Mouse (Mus musculus): ENCODE measurements around the gene Fam160a1. TPM values are rescaled to one million over a fixed set of nuclear protein-coding genes. Genes with fewer than 3 reads are reported as not detected.

The Fam160a1 gene
- polyA plus RNA-seq, 1 experiment from 2014 or later, result 0.25 TPM

DNA sequence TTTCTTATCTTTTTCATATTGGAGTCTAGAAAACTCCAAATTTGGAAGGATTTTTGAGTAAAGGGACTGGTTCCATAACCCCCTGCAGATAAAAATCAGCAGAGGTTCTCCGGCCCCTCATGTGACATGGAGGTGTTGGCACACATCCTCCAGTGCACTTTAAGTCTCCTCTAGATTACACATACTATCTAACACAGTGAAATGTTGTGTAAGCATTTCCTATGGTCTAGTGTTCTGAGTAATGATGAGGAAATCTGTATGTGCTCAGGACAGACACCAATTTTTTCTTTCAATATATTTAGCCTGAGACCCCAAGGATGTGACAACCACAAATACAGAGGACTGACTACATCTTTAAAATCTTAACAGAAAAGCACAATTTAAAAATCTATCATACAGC, 33.0 kb upstream of the Fam160a1 start:
- H3K9me3 ChIP-seq (replicated peaks), result no peaks in the 10 kb centered on the region
- ATAC-seq (ENCODE audit: low read depth), result no peak
- no peak for DNase-seq
- H3K36me3 ChIP-seq, result no peaks in the 10 kb centered on the region
- no peak overlapping the region for H3K4me2 ChIP-seq
- H3K27ac ChIP-seq, result no peak overlapping the region
- no peaks in the 10 kb centered on the region for H3K27me3 ChIP-seq
- no peak overlapping the region for H3K9ac ChIP-seq
- 52% methylated on average over 1 of the region's 1 CpGs for WGBS (ENCODE audit: insufficient replicate concordance)
- H3K4me3 ChIP-seq (replicated peaks), result no peak overlapping the region
- H3K4me1 ChIP-seq (replicated peaks), result peaks cover 5% of the 10 kb centered on the region; the same call in 1 of the 2 replicates

DNA sequence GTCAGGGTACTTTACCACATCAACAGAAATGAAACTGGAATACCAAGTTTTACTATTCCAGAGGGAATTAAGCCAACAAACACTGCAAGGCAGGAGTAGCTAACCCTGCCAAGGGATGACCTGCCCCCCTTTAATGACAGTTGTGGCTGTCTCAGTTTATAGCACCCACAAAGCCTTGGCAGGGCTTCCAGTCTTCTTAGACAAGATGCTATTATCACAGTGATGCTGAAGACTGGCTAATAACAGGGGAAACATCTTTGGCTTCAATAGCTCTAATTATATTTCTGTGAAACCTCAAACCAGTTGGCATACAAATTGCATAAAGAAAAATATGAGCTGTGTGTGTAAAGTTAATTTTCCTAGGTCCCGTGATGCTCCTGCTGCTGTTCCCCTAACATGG, 29.2 kb upstream of the Fam160a1 start:
- no peaks in the 10 kb centered on the region for H3K9me3 ChIP-seq (replicated peaks)
- H3K4me3 ChIP-seq (replicated peaks), result no peak overlapping the region
- H3K27me3 ChIP-seq, result no peaks in the 10 kb centered on the region; the same call in 1 of the 2 replicates
- ATAC-seq (ENCODE audit: low read depth) (no peak), DNase-seq (no peak)
- H3K4me1 ChIP-seq (replicated peaks), result no peaks in the 10 kb centered on the region
- H3K27ac ChIP-seq, result no peak overlapping the region
- H3K4me2 ChIP-seq, result no peak overlapping the region
- WGBS (ENCODE audit: insufficient replicate concordance), result 84% methylated on average over 1 of the region's 1 CpGs
- H3K9ac ChIP-seq, result no peak overlapping the region
- H3K36me3 ChIP-seq, result no peaks in the 10 kb centered on the region

DNA sequence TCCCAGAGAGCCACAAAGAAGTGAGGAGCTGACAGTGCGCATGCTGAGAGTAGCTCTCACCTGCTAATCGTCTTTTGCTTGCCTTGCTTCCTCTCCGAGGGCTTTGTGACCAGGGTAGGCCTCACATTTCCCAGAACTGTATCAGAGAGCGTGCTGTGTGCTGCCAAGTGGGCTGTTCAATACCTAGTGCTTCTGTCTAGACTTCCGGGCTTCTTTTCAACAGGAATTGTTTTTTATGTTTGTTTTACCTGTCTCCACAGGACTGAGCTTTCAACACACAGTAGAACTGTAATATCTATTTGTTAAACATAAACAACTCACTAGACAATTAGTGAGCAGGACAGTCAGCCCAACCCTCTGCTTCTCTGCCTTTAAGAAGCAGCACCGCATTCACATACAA, 28.2 kb upstream of the Fam160a1 start:
- DNase-seq (no peak), ATAC-seq (ENCODE audit: low read depth) (no peak)
- H3K9ac ChIP-seq, result no peak overlapping the region
- H3K4me2 ChIP-seq, result no peak overlapping the region
- H3K36me3 ChIP-seq, result no peaks in the 10 kb centered on the region
- no peaks in the 10 kb centered on the region; the same call in 1 of the 2 replicates for H3K27me3 ChIP-seq
- no peaks in the 10 kb centered on the region for H3K4me1 ChIP-seq (replicated peaks)
- H3K27ac ChIP-seq, result no peak overlapping the region
- no peaks in the 10 kb centered on the region for H3K9me3 ChIP-seq (replicated peaks)
- H3K4me3 ChIP-seq (replicated peaks), result no peak overlapping the region
- 64% methylated on average over 6 of the region's 6 CpGs for WGBS (ENCODE audit: insufficient replicate concordance)

DNA sequence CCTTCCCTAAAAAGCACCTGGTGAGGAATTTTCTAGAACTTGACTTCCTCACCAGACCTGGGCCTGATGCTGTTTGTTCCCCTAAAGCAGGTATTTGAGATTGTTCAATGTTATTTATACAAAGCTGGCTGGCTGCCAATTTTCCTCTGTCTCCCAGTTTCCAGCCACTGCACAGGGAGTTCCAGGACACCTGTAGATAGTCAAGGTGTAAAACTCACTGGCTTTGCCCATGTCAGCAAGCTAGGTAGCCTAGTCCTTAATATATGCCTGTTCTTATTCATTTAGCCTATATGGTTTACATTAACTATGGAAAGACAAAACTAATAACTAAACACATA, 25.8 kb upstream of the Fam160a1 start:
- no peaks in the 10 kb centered on the region for H3K9me3 ChIP-seq (replicated peaks)
- no peak for ATAC-seq (ENCODE audit: low read depth)
- H3K27ac ChIP-seq, result no peak overlapping the region
- H3K27me3 ChIP-seq, result no peaks in the 10 kb centered on the region; the same call in 1 of the 2 replicates
- H3K4me2 ChIP-seq, result no peak overlapping the region
- no peaks in the 10 kb centered on the region for H3K4me1 ChIP-seq (replicated peaks)
- no peak overlapping the region for H3K4me3 ChIP-seq (replicated peaks)
- DNase-seq, result no peak
- no peak overlapping the region for H3K9ac ChIP-seq
- no peaks in the 10 kb centered on the region for H3K36me3 ChIP-seq

DNA sequence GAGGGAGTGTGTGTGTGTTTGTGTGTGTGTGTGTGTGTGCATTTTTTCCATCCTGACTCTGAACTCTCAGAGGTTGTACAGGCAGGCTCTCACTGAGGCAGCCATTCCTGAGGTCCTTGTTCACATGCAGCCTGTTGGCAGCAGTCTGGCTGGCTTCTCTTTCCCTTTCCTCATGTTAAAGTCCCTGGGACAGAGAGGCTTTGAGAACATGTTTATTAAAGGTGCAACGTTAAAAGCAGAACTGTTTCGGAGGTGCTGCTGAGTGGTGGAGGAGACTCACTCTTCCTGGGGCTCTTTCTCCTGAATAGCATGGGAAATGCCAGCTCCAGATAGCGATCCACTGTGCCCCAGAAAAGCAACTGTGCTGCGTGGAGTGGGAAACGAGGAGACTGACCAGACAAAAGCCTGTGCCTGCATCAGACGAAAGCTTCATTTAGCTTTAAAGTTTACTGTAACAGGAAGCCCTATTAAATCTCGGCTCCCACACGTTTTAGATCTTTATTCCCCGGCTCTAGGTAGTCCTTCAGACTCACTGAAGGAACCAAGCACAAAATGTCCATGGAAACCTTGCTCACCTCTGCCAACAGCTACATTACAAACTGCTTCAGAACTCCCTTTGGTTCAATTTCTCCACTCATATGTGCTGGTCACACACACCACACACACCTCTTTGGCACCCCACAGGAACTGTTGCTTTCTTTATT, 25.2 kb upstream of the Fam160a1 start:
- Histone ChIP-seq H3K27ac (no peak overlapping the region), H3K4me2 (no peak overlapping the region), H3K4me1 (replicated peaks) (no peaks in the 10 kb centered on the region), H3K9me3 (replicated peaks) (no peaks in the 10 kb centered on the region), H3K9ac (no peak overlapping the region), H3K4me3 (replicated peaks) (no peak overlapping the region), H3K27me3 (no peaks in the 10 kb centered on the region; the same call in 1 of the 2 replicates), H3K36me3 (no peaks in the 10 kb centered on the region)
- DNase-seq (no peak), ATAC-seq (ENCODE audit: low read depth) (no peak)
- 35% methylated on average over 9 of the region's 9 CpGs for WGBS (ENCODE audit: insufficient replicate concordance)

DNA sequence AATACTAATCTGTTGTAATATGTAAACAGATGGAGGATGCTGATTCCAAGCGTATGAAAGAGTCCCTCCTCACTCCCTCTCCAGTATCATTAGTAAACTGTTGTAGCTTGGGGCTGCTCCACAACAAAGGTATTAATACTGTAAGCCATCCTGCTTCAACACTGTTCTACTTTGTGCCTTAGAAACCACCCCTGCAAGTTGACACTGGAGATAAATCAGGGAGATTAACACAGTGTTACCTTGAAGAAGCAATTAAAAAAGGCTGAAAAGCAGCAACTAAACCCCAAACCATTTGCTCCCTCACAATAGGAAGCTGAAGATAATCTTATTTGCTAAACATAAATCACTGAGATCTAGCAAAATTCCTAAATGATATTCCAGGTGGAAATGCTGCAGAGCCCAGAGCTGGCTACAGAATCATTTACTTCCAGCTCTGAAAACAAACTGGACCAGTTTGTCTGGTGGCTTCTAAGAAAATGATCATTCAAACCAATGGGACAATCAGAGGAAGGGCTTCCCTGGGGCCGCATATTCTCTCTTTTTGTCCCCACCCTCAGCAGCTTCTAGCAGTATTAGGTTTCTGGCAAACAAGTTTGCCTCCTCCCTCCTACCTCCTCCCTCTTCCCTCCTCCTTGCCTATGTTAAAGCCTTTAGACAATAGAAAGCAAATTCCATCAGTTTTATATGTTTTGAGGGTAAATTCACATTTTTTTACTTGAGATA, 24.5 kb upstream of the Fam160a1 start:
- 38% methylated on average over 2 of the region's 2 CpGs for WGBS (ENCODE audit: insufficient replicate concordance)
- ATAC-seq (ENCODE audit: low read depth) (no peak), DNase-seq (no peak)
- H3K4me1 ChIP-seq (replicated peaks), result no peaks in the 10 kb centered on the region
- no peaks in the 10 kb centered on the region for H3K36me3 ChIP-seq
- no peak overlapping the region for H3K9ac ChIP-seq
- no peak overlapping the region for H3K4me2 ChIP-seq
- no peaks in the 10 kb centered on the region for H3K9me3 ChIP-seq (replicated peaks)
- no peak overlapping the region for H3K27ac ChIP-seq
- H3K27me3 ChIP-seq, result no peaks in the 10 kb centered on the region; the same call in 1 of the 2 replicates
- H3K4me3 ChIP-seq (replicated peaks), result no peak overlapping the region

DNA sequence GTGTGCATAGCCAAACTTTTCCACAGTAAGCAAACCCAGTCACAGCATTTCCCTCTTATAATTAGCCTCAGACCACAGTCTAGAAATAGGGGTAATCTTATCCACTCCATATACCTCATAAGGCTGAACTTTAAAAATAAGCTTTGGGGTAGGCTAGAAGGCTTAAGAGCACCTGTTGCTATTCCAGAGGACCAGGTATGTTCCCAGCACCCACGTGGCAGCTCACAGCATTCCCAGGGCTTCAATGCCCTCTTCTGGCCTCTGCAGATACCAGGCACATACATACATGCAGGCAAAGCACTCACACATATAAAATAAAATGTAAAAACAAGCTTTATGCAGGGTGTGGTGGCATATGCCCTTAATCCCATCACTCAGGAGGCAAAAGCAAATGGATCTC, 16.5 kb upstream of the Fam160a1 start:
- Histone ChIP-seq H3K4me3 (replicated peaks) (no peak overlapping the region), H3K27me3 (no peaks in the 10 kb centered on the region), H3K9ac (no peak overlapping the region), H3K9me3 (replicated peaks) (no peaks in the 10 kb centered on the region), H3K4me2 (no peak overlapping the region), H3K27ac (no peak overlapping the region), H3K36me3 (no peaks in the 10 kb centered on the region), H3K4me1 (replicated peaks) (no peaks in the 10 kb centered on the region)
- no peak for DNase-seq
- 32% methylated on average over 1 of the region's 1 CpGs for WGBS (ENCODE audit: insufficient replicate concordance)
- ATAC-seq (ENCODE audit: low read depth), result no peak

DNA sequence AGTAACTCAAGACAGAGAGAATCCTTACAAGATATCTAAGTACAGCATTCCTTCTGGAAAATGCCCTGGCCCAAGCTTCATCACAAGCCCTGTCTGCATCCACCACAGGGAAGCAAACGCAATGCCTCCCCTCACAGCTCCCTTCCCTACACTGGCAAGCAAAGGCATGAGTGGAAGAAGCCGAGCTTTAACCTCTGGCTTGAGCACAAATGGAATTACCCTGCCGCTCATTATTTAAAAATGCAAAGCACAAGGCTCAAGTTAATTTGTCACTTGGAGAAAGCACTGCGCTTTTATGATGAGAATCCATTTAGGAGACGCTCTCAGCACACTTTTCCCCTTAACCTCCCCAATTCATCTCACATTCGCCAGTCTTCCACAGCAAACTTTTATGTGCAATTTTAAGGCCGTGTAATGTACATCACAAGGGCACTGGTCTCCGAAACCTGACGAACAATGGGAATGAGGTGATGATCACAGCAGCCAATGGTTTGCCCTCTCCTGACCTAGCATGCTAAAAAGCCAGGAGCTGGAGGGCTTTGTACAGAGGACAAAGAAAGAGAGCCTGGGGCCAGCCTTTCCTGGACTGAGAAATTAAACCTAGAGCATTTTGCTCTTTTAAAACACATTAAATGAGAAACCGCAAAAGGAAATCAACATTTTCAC, 15.5 kb upstream of the Fam160a1 start:
- Histone ChIP-seq H3K4me3 (replicated peaks) (no peak overlapping the region), H3K27ac (no peak overlapping the region), H3K36me3 (no peaks in the 10 kb centered on the region), H3K27me3 (no peaks in the 10 kb centered on the region), H3K9ac (no peak overlapping the region), H3K4me2 (no peak overlapping the region), H3K9me3 (replicated peaks) (no peaks in the 10 kb centered on the region), H3K4me1 (replicated peaks) (no peaks in the 10 kb centered on the region)
- ATAC-seq (ENCODE audit: low read depth) (no peak), DNase-seq (no peak)
- 74% methylated on average over 10 of the region's 10 CpGs for WGBS (ENCODE audit: insufficient replicate concordance)

DNA sequence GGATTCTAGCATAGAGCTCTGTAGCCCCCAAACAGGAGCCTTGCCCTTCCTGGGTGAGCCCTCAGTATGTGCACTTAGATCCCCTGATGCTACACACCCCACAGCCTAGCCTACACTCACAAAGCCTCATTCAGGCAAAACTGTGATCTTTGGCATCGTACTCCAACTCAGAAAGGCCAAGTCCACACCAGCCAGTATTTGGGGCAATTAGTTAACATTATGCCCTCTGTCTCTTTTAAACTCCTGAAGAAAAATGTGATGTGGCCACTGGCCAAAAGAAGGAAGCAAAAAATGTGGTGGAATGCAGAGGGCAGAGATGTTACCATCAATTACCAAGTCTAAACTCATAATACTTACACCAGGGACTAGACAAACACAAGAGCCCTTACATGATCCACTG, 14.7 kb upstream of the Fam160a1 start:
- H3K27ac ChIP-seq, result no peak overlapping the region
- ATAC-seq (ENCODE audit: low read depth) (no peak), DNase-seq (no peak)
- H3K4me2 ChIP-seq, result no peak overlapping the region
- no peaks in the 10 kb centered on the region for H3K9me3 ChIP-seq (replicated peaks)
- 62% methylated on average over 1 of the region's 1 CpGs for WGBS (ENCODE audit: insufficient replicate concordance)
- no peaks in the 10 kb centered on the region for H3K36me3 ChIP-seq
- no peak overlapping the region for H3K9ac ChIP-seq
- H3K4me3 ChIP-seq (replicated peaks), result no peak overlapping the region
- H3K27me3 ChIP-seq, result no peaks in the 10 kb centered on the region
- H3K4me1 ChIP-seq (replicated peaks), result no peaks in the 10 kb centered on the region

DNA sequence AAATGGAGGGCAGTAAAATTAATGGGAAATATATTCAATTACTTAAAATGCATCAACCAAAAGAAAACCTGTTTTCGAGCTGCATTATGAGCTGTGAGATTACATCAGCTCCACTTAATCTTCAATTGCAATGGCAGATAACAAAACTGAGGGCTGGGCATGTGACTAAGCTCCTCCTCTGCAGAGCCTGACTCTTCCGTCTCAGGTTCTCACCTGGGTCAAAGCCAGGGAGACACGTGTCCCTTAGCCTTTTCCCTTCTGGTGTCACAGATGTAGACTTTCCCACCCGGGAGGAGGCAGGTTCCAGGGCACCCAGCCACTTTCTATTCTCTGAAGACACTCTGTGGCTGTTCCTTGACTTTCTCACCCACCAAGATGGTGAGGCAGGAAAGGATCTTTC, 12.0 kb upstream of the Fam160a1 start:
- Histone ChIP-seq H3K27me3 (no peaks in the 10 kb centered on the region), H3K4me2 (no peak overlapping the region), H3K36me3 (no peaks in the 10 kb centered on the region), H3K4me3 (replicated peaks) (no peak overlapping the region), H3K27ac (no peak overlapping the region), H3K9me3 (replicated peaks) (no peaks in the 10 kb centered on the region), H3K4me1 (replicated peaks) (no peaks in the 10 kb centered on the region), H3K9ac (no peak overlapping the region)
- ATAC-seq (ENCODE audit: low read depth), result no peak
- 56% methylated on average over 4 of the region's 4 CpGs for WGBS (ENCODE audit: insufficient replicate concordance)
- no peak for DNase-seq

DNA sequence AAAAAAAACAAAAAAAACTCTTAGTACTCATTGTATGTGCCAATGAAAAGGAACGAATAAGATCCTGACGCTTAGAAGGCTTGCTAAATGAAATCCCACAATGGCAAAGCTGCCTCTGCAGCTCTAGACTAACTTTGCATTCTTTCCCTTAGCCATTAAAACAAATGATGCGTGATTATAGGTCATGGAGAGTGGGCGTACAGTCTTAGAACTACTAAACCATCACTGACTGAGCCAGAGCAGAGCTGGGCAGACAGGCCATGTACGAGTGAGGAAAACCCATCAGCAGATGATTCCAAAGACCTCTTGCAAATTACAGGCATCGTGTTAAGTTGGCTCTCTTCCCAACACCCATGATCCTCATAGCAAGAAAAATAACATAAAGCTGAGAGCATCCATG, 10.7 kb upstream of the Fam160a1 start:
- Histone ChIP-seq H3K36me3 (no peaks in the 10 kb centered on the region), H3K4me2 (no peak overlapping the region), H3K27ac (no peak overlapping the region), H3K9me3 (replicated peaks) (no peaks in the 10 kb centered on the region), H3K4me3 (replicated peaks) (no peak overlapping the region), H3K4me1 (replicated peaks) (no peaks in the 10 kb centered on the region), H3K27me3 (no peaks in the 10 kb centered on the region), H3K9ac (no peak overlapping the region)
- DNase-seq (no peak), ATAC-seq (ENCODE audit: low read depth) (no peak)
- WGBS (ENCODE audit: insufficient replicate concordance), result 68% methylated on average over 6 of the region's 6 CpGs

DNA sequence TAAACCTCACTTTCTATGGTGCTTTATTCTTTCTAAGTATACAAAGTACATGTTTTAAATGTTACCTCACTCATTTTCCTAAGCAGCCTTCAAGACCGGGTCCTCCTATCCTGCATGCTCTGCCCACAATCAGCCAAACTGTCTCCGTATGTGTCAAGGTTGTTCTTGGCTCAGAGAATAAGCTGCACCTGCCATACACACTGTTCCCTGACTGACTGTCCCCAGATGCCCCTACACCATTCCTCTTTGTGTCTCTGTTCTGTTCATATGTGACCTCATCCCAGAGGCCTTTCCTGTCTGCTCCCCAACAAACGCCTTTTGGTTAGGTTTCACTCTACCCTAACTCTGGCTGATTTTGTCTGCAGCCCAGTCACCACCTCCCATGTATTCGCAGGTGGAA, 10.2 kb upstream of the Fam160a1 start:
- Histone ChIP-seq H3K36me3 (no peaks in the 10 kb centered on the region), H3K4me2 (no peak overlapping the region), H3K4me3 (replicated peaks) (no peak overlapping the region), H3K9ac (no peak overlapping the region), H3K4me1 (replicated peaks) (no peaks in the 10 kb centered on the region), H3K27ac (no peak overlapping the region), H3K27me3 (no peaks in the 10 kb centered on the region), H3K9me3 (replicated peaks) (no peaks in the 10 kb centered on the region)
- DNase-seq (no peak), ATAC-seq (ENCODE audit: low read depth) (no peak)
- WGBS (ENCODE audit: insufficient replicate concordance), result 64% methylated on average over 4 of the region's 4 CpGs

Measured in liver, embryonic 13.5 days (tissue).